Mouse (Mus musculus): ENCODE results near the gene Akt1s1. TPM values are rescaled to one million over a fixed set of nuclear protein-coding genes. Genes with fewer than 3 reads are reported as not detected.

The Akt1s1 gene
- polyA plus RNA-seq, 1 experiment from 2014 or later = 89.5 TPM

- no peak for DNase-seq (ENCODE audit: low spot score)
- Histone ChIP-seq H3K36me3 (peaks cover 51% of the 10 kb centered on the region), H3K4me3 (peak overlapping the region; percentile 88), H3K9me3 (replicated peaks) (no peaks in the 10 kb centered on the region), H3K27ac (replicated peaks) (peak overlapping the region; percentile 99), H3K27me3 (ENCODE audit: low read depth, poor library complexity, severe bottlenecking) (no peaks in the 10 kb centered on the region), H3K4me1 (peaks cover 58% of the 10 kb centered on the region)
- WGBS = 44% methylated on average over 3 of the region's 3 CpGs
These were observed 31.4 kb upstream of the Akt1s1 start for GRCm38 (mm10) chr7:44817441-44817840.

GRCm38 (mm10) chr7:44818164-44818563 lies 30.6 kb upstream of the Akt1s1 start:
- DNase-seq (ENCODE audit: low spot score) = no peak
- 61% methylated on average over 2 of the region's 2 CpGs for WGBS
- H3K4me1 ChIP-seq = peaks cover 63% of the 10 kb centered on the region
- H3K36me3 ChIP-seq = peaks cover 49% of the 10 kb centered on the region
- no peaks in the 10 kb centered on the region for H3K27me3 ChIP-seq (ENCODE audit: low read depth, poor library complexity, severe bottlenecking)
- peak overlapping the region; percentile 99; the same call in 1 of the 2 replicates for H3K27ac ChIP-seq (replicated peaks)
- peak overlapping the region; percentile 88 for H3K4me3 ChIP-seq
- H3K9me3 ChIP-seq (replicated peaks) = no peaks in the 10 kb centered on the region

GRCm38 (mm10) chr7:44818751-44819235 lies 30.0 kb upstream of the Akt1s1 start:
- Histone ChIP-seq H3K36me3 (peaks cover 47% of the 10 kb centered on the region), H3K27me3 (ENCODE audit: low read depth, poor library complexity, severe bottlenecking) (no peaks in the 10 kb centered on the region), H3K4me3 (peak overlapping the region; percentile 88), H3K27ac (replicated peaks) (peak overlapping the region; percentile 71), H3K4me1 (peaks cover 69% of the 10 kb centered on the region), H3K9me3 (replicated peaks) (no peaks in the 10 kb centered on the region)
- 53% methylated on average over 6 of the region's 6 CpGs for WGBS
- no peak for DNase-seq (ENCODE audit: low spot score)

GRCm38 (mm10) chr7:44819391-44819790 lies 29.4 kb upstream of the Akt1s1 start:
- Histone ChIP-seq H3K36me3 (peaks cover 42% of the 10 kb centered on the region; the same call in 1 of the 2 replicates), H3K27ac (replicated peaks) (peak overlapping the region; percentile 71)
- 94% methylated on average over 2 of the region's 2 CpGs for WGBS

GRCm38 (mm10) chr7:44819863-44820262 lies 28.9 kb upstream of the Akt1s1 start:
- Histone ChIP-seq H3K36me3 (peaks cover 41% of the 10 kb centered on the region; the same call in 1 of the 2 replicates), H3K9me3 (replicated peaks) (no peaks in the 10 kb centered on the region), H3K4me3 (peak overlapping the region; percentile 88), H3K27ac (replicated peaks) (0 out of 2 replicates have a peak overlapping the region, but pooled peaks have one; percentile 6), H3K27me3 (ENCODE audit: low read depth, poor library complexity, severe bottlenecking) (no peaks in the 10 kb centered on the region), H3K4me1 (peaks cover 72% of the 10 kb centered on the region)
- no peak for DNase-seq (ENCODE audit: low spot score)
- 81% methylated on average over 5 of the region's 5 CpGs for WGBS

More at GRCm38 (mm10) chr7:44819391-44819790, 29.4 kb upstream of the Akt1s1 start:
- no peaks in the 10 kb centered on the region for H3K9me3 ChIP-seq (replicated peaks)
- H3K4me1 ChIP-seq = peaks cover 73% of the 10 kb centered on the region
- no peak for DNase-seq (ENCODE audit: low spot score)
- H3K27me3 ChIP-seq (ENCODE audit: low read depth, poor library complexity, severe bottlenecking) = no peaks in the 10 kb centered on the region
- peak overlapping the region; percentile 88 for H3K4me3 ChIP-seq

- H3K27ac ChIP-seq (replicated peaks) = no peak overlapping the region
- H3K4me3 ChIP-seq = no peak overlapping the region
- no peaks in the 10 kb centered on the region for H3K9me3 ChIP-seq (replicated peaks)
- H3K27me3 ChIP-seq (ENCODE audit: low read depth, poor library complexity, severe bottlenecking) = no peaks in the 10 kb centered on the region
- WGBS = 88% methylated on average over 3 of the region's 3 CpGs
- peaks cover 66% of the 10 kb centered on the region for H3K4me1 ChIP-seq
- no peak for DNase-seq (ENCODE audit: low spot score)
- H3K36me3 ChIP-seq = peaks cover 44% of the 10 kb centered on the region
These were observed 28.3 kb upstream of the Akt1s1 start for GRCm38 (mm10) chr7:44820525-44820924.

- H3K4me1 ChIP-seq = peaks cover 66% of the 10 kb centered on the region
- 85% methylated on average over 7 of the region's 7 CpGs for WGBS
- no peak overlapping the region for H3K4me3 ChIP-seq
These were observed 26.9 kb upstream of the Akt1s1 start for GRCm38 (mm10) chr7:44821666-44822448.

GRCm38 (mm10) chr7:44823409-44823808 lies 25.4 kb upstream of the Akt1s1 start:
- DNase-seq (ENCODE audit: low spot score) = no peak
- H3K4me1 ChIP-seq = peaks cover 53% of the 10 kb centered on the region
- 54% methylated on average over 7 of the region's 7 CpGs for WGBS

More at GRCm38 (mm10) chr7:44821666-44822448, 26.9 kb upstream of the Akt1s1 start:
- Histone ChIP-seq H3K36me3 (peaks cover 57% of the 10 kb centered on the region), H3K27ac (replicated peaks) (no peak overlapping the region), H3K27me3 (ENCODE audit: low read depth, poor library complexity, severe bottlenecking) (no peaks in the 10 kb centered on the region), H3K9me3 (replicated peaks) (no peaks in the 10 kb centered on the region)
- no peak for DNase-seq (ENCODE audit: low spot score)

GRCm38 (mm10) chr7:44824872-44825271 lies 23.9 kb upstream of the Akt1s1 start:
- Histone ChIP-seq H3K4me1 (peaks cover 38% of the 10 kb centered on the region), H3K36me3 (peaks cover 70% of the 10 kb centered on the region), H3K27me3 (ENCODE audit: low read depth, poor library complexity, severe bottlenecking) (no peaks in the 10 kb centered on the region), H3K4me3 (no peak overlapping the region), H3K27ac (replicated peaks) (no peak overlapping the region), H3K9me3 (replicated peaks) (no peaks in the 10 kb centered on the region)
- 40% methylated on average over 3 of the region's 3 CpGs for WGBS
- peak; percentile 70 for DNase-seq (ENCODE audit: low spot score)

More at GRCm38 (mm10) chr7:44823409-44823808, 25.4 kb upstream of the Akt1s1 start:
- no peak overlapping the region for H3K27ac ChIP-seq (replicated peaks)
- no peaks in the 10 kb centered on the region for H3K9me3 ChIP-seq (replicated peaks)
- no peaks in the 10 kb centered on the region for H3K27me3 ChIP-seq (ENCODE audit: low read depth, poor library complexity, severe bottlenecking)
- H3K36me3 ChIP-seq = peaks cover 68% of the 10 kb centered on the region
- H3K4me3 ChIP-seq = no peak overlapping the region

GRCm38 (mm10) chr7:44826771-44827170 lies 22.0 kb upstream of the Akt1s1 start:
- peaks cover 21% of the 10 kb centered on the region for H3K4me1 ChIP-seq
- WGBS = 89% methylated on average over 3 of the region's 3 CpGs
- peaks cover 73% of the 10 kb centered on the region for H3K36me3 ChIP-seq
- H3K4me3 ChIP-seq = no peak overlapping the region
- no peaks in the 10 kb centered on the region for H3K9me3 ChIP-seq (replicated peaks)
- H3K27me3 ChIP-seq (ENCODE audit: low read depth, poor library complexity, severe bottlenecking) = no peaks in the 10 kb centered on the region
- H3K27ac ChIP-seq (replicated peaks) = no peak overlapping the region
- DNase-seq (ENCODE audit: low spot score) = no peak

- H3K36me3 ChIP-seq = peaks cover 74% of the 10 kb centered on the region
- WGBS = 94% methylated on average over 5 of the region's 5 CpGs
- H3K27ac ChIP-seq (replicated peaks) = no peak overlapping the region
- no peaks in the 10 kb centered on the region for H3K27me3 ChIP-seq (ENCODE audit: low read depth, poor library complexity, severe bottlenecking)
- no peak for DNase-seq (ENCODE audit: low spot score)
- peaks cover 11% of the 10 kb centered on the region for H3K4me1 ChIP-seq
- no peaks in the 10 kb centered on the region for H3K9me3 ChIP-seq (replicated peaks)
- peak overlapping the region; percentile 14; the same call in 1 of the 2 replicates for H3K4me3 ChIP-seq
These were observed 20.1 kb upstream of the Akt1s1 start for GRCm38 (mm10) chr7:44828706-44829105.

GRCm38 (mm10) chr7:44832763-44833162 lies 16.0 kb upstream of the Akt1s1 start:
- no peak overlapping the region for H3K27ac ChIP-seq (replicated peaks)
- no peak overlapping the region for H3K4me3 ChIP-seq
- WGBS = 83% methylated on average over 4 of the region's 4 CpGs
- peaks cover 49% of the 10 kb centered on the region for H3K36me3 ChIP-seq
- 0 out of 2 replicates have a peak, but pooled peaks cover under 1% of the 10 kb centered on the region for H3K27me3 ChIP-seq (ENCODE audit: low read depth, poor library complexity, severe bottlenecking)
- DNase-seq (ENCODE audit: low spot score) = no peak
- peaks cover 5% of the 10 kb centered on the region; the same call in 1 of the 2 replicates for H3K4me1 ChIP-seq
- H3K9me3 ChIP-seq (replicated peaks) = no peaks in the 10 kb centered on the region
